Mouse (Mus musculus) gonadal fat pad, adult 2 months (tissue): ENCODE results near the gene Snrpd2. TPM values are rescaled to one million over a fixed set of nuclear protein-coding genes. Genes with fewer than 3 reads are reported as not detected.

Experiments used
- DNase-seq: peaks from one replicate; pipeline ENCODE4 v3.0.0-alpha.2; 2012; ENCODE audit warnings: low read depth
- polyA plus RNA-seq: library from polyadenylated mRNA; depleted of rRNA; stranded (reverse); fragments of >200 nt; gene quantifications from 2 replicates; pipeline ENCODE4 v1.2.3, GENCODE M21; 2012; rRNA removed

The Snrpd2 gene
- polyA plus RNA-seq, 1 experiment, result 30.6 TPM

- no peak for DNase-seq
Measured at GRCm38 (mm10) chr7:19178035-19178434, 28.5 kb downstream of the Snrpd2 start.

- DNase-seq, result no peak
Measured at GRCm38 (mm10) chr7:19178443-19179092, 29.0 kb downstream of the Snrpd2 start.

- no peak for DNase-seq
Measured at GRCm38 (mm10) chr7:19179173-19179572, 29.7 kb downstream of the Snrpd2 start.

GRCm38 (mm10) chr7:19179936-19180335, 30.4 kb downstream of the Snrpd2 start:
- no peak for DNase-seq

GRCm38 (mm10) chr7:19180862-19181429, 31.4 kb downstream of the Snrpd2 start:
- DNase-seq, result no peak

- DNase-seq, result no peak
Measured at GRCm38 (mm10) chr7:19184250-19184649, 34.7 kb downstream of the Snrpd2 start.

GRCm38 (mm10) chr7:19184758-19185157, 35.2 kb downstream of the Snrpd2 start:
- DNase-seq, result no peak

- DNase-seq, result no peak
Measured at GRCm38 (mm10) chr7:19194676-19195075, 45.2 kb downstream of the Snrpd2 start.

- DNase-seq, result no peak
Measured at GRCm38 (mm10) chr7:19196676-19197075, 47.2 kb downstream of the Snrpd2 start.

GRCm38 (mm10) chr7:19197985-19198384, 48.5 kb downstream of the Snrpd2 start:
- DNase-seq, result no peak

GRCm38 (mm10) chr7:19201660-19202059, 52.1 kb downstream of the Snrpd2 start:
- DNase-seq, result no peak

GRCm38 (mm10) chr7:19202065-19202850, 52.7 kb downstream of the Snrpd2 start:
- DNase-seq, result no peak

Other genes with a start within 250 kb of the Snrpd2 start
- 20.1 and 23.2 TPM in 2 replicates for gene Ccdc61, start 239.3 kb upstream of the Snrpd2 start, polyA plus RNA-seq
- 1.3 and 2.1 TPM in 2 replicates for gene Nova2, start 223.8 kb upstream of the Snrpd2 start, polyA plus RNA-seq
- gene Nanos2, start 162.3 kb upstream of the Snrpd2 start, polyA plus RNA-seq, result not detected in 2 replicates
- 3.4 and 5.6 TPM in 2 replicates for gene Mypop, start 158.5 kb upstream of the Snrpd2 start, polyA plus RNA-seq
- gene Irf2bp1, start 145.7 kb upstream of the Snrpd2 start, polyA plus RNA-seq, result 19.4 and 26.1 TPM in 2 replicates
- 0.07 and 0.09 TPM in 2 replicates for gene Foxa3, start 126.2 kb upstream of the Snrpd2 start, polyA plus RNA-seq
- 65.9 and 73.5 TPM in 2 replicates for gene Sympk, start 125.3 kb upstream of the Snrpd2 start, polyA plus RNA-seq
- gene Rsph6a, start 95.0 kb upstream of the Snrpd2 start, polyA plus RNA-seq, result 0.38 and 0.76 TPM in 2 replicates
- gene Dmwd, start 73.5 kb upstream of the Snrpd2 start, polyA plus RNA-seq, result 52.6 and 61.1 TPM in 2 replicates
- gene Dmpk, start 65.9 kb upstream of the Snrpd2 start, polyA plus RNA-seq, result 234 and 248 TPM in 2 replicates
- 33.2 and 35.6 TPM in 2 replicates for gene Six5, start 55.1 kb upstream of the Snrpd2 start, polyA plus RNA-seq
- gene Gm4969, start 31.4 kb upstream of the Snrpd2 start, polyA plus RNA-seq, result 0.13 and 0.19 TPM in 2 replicates
- 7.9 and 9.3 TPM in 2 replicates for gene Fbxo46, start 29.9 kb upstream of the Snrpd2 start, polyA plus RNA-seq
- 14.9 and 19.4 TPM in 2 replicates for gene Qpctl, start 431 bp upstream of the Snrpd2 start, polyA plus RNA-seq
- 2.6 and 3.9 TPM in 2 replicates for gene Gipr, start 16.4 kb downstream of the Snrpd2 start, polyA plus RNA-seq
- gene Eml2, start 26.7 kb downstream of the Snrpd2 start, polyA plus RNA-seq, result 47.5 and 48.5 TPM in 2 replicates
- 13.3 and 15.3 TPM in 2 replicates for gene Gpr4, start 62.8 kb downstream of the Snrpd2 start, polyA plus RNA-seq
- gene Opa3, start 78.6 kb downstream of the Snrpd2 start, polyA plus RNA-seq, result 30.2 and 38.1 TPM in 2 replicates
- 61.0 and 82.5 TPM in 2 replicates for gene Vasp, start 122.1 kb downstream of the Snrpd2 start, polyA plus RNA-seq
- not detected in 2 replicates for gene Ppm1n, start 130.3 kb downstream of the Snrpd2 start, polyA plus RNA-seq
- gene Rtn2, start 132.9 kb downstream of the Snrpd2 start, polyA plus RNA-seq, result 30.6 and 59.5 TPM in 2 replicates
- 0.89 and 1.1 TPM in 2 replicates for gene Fosb, start 160.3 kb downstream of the Snrpd2 start, polyA plus RNA-seq
- gene Ercc1, start 195.1 kb downstream of the Snrpd2 start, polyA plus RNA-seq, result 49.0 and 57.8 TPM in 2 replicates
- gene Cd3eap, start 209.8 kb downstream of the Snrpd2 start, polyA plus RNA-seq, result 4.5 and 5.3 TPM in 2 replicates
- gene Ppp1r13l, start 210.0 kb downstream of the Snrpd2 start, polyA plus RNA-seq, result 13.3 and 14.8 TPM in 2 replicates
- 32.0 and 47.0 TPM in 2 replicates for gene Ercc2, start 232.3 kb downstream of the Snrpd2 start, polyA plus RNA-seq